Mouse (Mus musculus) leukemia stem cell, adult 10-12 weeks (primary cell): ENCODE results near the gene Cenpu. TPM values are rescaled to one million over a fixed set of nuclear protein-coding genes. Genes with fewer than 3 reads are reported as not detected.

Source experiments
- polyA plus RNA-seq: library from polyadenylated mRNA; stranded (reverse); fragments of >175 nt; gene quantifications from 2 replicates; pipeline ENCODE4 v1.2.3, GENCODE M21; 2012; ENCODE audit warnings: low replicate concordance

Gene Cenpu
- 10.2 and 30.7 TPM in 2 replicates for polyA plus RNA-seq

DNA sequence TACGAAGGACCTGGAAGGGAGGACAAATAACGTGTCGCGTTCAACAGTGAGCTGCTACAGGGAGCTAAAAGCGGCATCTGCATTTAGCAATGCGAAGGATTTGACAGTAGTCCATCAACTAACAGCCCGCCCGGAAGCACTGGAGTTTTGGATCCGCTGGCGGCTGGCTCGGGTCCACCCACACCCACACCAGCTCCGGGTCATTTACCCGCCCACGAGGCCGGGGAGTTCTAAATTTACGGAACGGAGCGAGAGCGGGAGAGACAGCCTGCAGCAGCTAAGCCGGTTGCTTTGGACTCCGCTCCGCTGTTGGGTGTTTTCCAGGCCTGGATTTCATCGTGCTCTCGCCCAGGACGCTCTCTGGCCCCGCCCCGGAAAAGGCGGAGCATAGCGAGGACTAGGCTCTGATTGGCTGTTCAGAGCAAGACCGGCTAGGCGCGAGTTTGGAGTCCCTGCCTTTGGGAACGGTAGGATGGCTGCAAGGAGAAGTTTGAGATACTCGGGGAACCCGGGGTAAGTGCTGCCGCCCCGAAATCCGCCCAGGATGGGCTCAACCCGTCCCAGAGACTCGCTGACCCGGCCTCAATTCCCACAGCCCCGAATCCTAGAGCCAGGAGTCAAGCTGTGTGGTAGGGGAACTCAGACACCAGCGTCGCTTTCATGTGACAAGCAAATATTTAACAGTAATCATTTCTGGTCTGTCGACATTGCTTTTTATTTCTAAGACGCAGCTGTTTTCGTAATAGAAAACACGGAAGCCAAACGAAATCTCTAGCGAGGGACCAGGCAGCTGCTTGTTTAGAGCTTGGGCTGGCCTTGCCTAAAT is at the start of gene Cenpu:
Gene Cenpu (plus strand): TSS at position 414 of the 826 bp plus-strand sequence.

DNA sequence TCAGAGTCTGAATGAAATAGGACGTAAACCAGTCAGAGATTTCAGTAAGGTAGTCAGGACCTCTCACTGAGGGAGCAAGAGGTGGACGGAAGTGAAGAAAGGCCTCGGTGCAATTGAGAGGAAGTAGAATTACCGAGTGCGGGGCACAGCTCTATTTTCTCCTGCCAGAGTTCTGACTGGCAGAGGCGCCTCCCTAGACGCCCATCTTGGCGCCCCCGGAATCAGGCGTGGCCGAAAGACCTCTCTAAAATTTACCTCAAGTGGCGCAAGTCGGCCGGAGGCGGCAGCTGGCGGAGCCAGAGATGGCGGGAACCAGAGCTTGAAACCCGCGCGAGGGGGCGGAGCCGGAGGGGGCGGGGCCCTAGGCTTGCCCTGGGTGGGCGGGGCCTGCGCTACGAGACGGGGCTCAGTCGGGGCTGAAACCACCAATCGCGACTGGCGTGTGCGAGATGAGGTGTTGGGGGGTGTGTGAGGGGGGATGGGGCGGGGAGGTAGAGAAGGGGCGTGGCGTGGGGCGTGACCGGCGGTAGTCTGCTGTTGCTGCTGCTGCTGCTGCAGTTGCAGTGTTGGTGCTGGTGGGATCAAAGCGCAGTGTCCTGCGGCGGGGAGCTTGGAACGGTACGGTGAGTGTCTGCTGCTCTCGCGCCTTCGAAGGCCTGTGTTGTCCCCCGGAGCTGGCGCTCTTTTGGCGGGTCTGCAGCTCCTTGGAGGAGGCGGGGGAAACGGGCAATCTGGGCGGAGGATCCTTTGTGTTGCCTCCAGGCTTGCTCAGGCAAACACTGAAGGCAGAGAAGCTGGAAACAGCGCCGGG is 65.3 kb downstream of the Cenpu start, which contains the start of the genes Primpol and Casp3:
Gene Primpol (minus strand): TSS at position 334 of the 811 bp plus-strand sequence.
Gene Casp3 (plus strand): TSS at position 413 of the 811 bp plus-strand sequence.

Other genes with a start within 250 kb of the Cenpu start
- gene Acsl1, start 81.0 kb upstream of the Cenpu start, polyA plus RNA-seq: 6.2 and 14.4 TPM in 2 replicates
- gene Primpol, start 65.2 kb downstream of the Cenpu start, polyA plus RNA-seq: 0.43 and 1.2 TPM in 2 replicates
- 3.2 and 22.4 TPM in 2 replicates for gene Casp3, start 65.3 kb downstream of the Cenpu start, polyA plus RNA-seq
- 20.1 and 55.8 TPM in 2 replicates for gene Irf2, start 187.7 kb downstream of the Cenpu start, polyA plus RNA-seq